Mouse (Mus musculus): ENCODE data around the gene Atp5j. TPM values are rescaled to one million over a fixed set of nuclear protein-coding genes. Genes with fewer than 3 reads are reported as not detected.

Atp5j gene
- 937 and 941 TPM in 2 replicates for polyA plus RNA-seq (2014; fragmentation: Nextera tagmentation; extraction: Ambion mirVana)

DNA sequence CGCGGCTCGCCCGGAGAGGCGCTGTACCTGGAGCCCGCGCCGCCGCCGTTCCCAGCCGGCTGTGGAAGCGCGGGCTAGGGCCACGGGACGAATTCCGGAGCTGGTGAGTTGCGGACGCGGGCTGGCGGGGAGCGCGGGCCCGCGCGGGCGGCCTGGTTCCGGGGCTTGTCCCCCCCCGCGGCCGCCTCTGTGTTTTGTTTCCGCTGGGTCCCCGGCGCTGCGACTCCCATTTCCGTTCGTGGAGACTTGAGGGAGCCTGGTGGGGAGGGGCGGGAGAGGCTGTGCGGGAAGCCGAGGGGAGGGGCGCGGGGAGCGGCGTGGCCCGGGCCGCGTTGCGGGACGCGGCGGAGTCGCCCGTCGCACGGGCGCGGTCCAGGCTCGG lies at the start of gene Atp5j:
Atp5j (minus strand) TSS at position 185 of the 382 bp plus-strand sequence.
- ATAC-seq (ENCODE audit: insufficient number of reproducible peaks, low FRiP score, low TSS enrichment, low read depth) (peak; percentile 67), DNase-seq (ENCODE audit: low spot score) (peak; percentile 85)
- Histone ChIP-seq H3K27ac (replicated peaks; ENCODE audit: low read depth, low read length) (peak within 1 kb of the TSS; percentile 95), H3K4me2 (ENCODE audit: low read depth, severe bottlenecking) (peak within 1 kb of the TSS; percentile 73), H3K4me1 (ENCODE audit: control insufficient read depth, insufficient read depth, low read length) (0 out of 2 replicates have a peak, but pooled peaks cover 3% of the 10 kb centered on the region), H3K36me3 (ENCODE audit: control insufficient read depth, insufficient read depth, low read length) (peaks cover 10% of the 10 kb centered on the region), H3K27me3 (ENCODE audit: control insufficient read depth, insufficient read depth, low read length) (no peaks in the 10 kb centered on the region), H3K4me3 (ENCODE audit: low read depth, low read length) (peak within 1 kb of the TSS; percentile 93), H3K9me3 (ENCODE audit: control insufficient read depth, low read length) (no peaks in the 10 kb centered on the region), H3K9ac (ENCODE audit: low read length) (peak within 1 kb of the TSS; percentile 99)
- under 1% methylated on average over 44 of the region's 57 CpGs for WGBS

DNA sequence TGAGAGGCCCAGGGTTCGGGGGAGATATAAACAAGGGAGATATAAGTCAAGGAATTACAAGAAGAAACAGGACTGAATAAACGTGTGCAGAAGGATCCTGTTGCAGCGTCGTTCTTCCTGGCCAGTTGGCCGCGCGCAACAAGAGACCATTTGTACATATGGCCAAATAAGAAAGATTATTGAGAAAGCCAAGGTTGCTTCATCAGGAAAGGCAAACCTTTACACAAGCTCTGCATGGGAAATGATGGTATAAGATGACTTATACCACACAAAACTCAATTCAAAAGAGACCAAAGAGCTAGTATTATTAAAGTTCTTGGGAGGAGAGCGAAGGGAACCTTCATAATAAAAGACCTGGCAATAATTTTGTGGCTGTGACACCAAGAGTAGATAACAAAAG lies 49.1 kb upstream of the Atp5j start:
- H3K4me2 ChIP-seq (ENCODE audit: low read depth, severe bottlenecking): no peak overlapping the region

DNA sequence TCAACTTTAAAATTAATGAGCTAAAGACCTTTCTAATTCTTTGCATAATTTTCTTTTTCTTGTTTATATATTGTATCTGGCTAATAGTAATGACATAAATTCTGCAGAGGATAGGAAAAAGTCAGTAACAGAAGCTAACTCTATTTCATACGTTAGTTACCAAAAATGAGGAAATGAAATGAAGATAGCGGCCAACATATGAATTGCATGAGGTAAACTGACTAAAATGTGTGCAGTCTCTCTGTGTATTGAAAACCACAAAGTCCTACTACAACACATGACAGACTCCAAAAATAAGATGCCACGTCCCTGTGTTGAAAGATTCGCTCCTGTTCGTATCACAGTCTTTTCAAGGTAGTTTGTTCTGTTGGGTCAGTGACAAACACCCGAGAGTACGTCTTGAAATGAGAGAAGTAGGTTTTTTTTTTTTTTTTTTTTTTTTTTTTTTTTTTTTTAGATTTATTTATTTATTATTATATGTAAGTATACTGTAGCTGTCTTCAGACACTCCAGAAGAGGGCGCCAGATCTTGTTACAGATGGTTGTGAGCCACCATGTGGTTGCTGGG lies 46.4 kb upstream of the Atp5j start:
- no peak overlapping the region for H3K4me2 ChIP-seq (ENCODE audit: low read depth, severe bottlenecking)
- no peak overlapping the region for H3K4me3 ChIP-seq (ENCODE audit: low read depth, low read length)
- H3K9me3 ChIP-seq (ENCODE audit: control insufficient read depth, low read length): no peaks in the 10 kb centered on the region
- ATAC-seq (ENCODE audit: insufficient number of reproducible peaks, low FRiP score, low TSS enrichment, low read depth) (no peak), DNase-seq (ENCODE audit: low spot score) (no peak)
- H3K36me3 ChIP-seq (ENCODE audit: control insufficient read depth, insufficient read depth, low read length): no peaks in the 10 kb centered on the region
- no peak overlapping the region for H3K27ac ChIP-seq (replicated peaks; ENCODE audit: low read depth, low read length)
- no peaks in the 10 kb centered on the region for H3K4me1 ChIP-seq (ENCODE audit: control insufficient read depth, insufficient read depth, low read length)
- no peak overlapping the region for H3K9ac ChIP-seq (ENCODE audit: low read length)
- H3K27me3 ChIP-seq (ENCODE audit: control insufficient read depth, insufficient read depth, low read length): no peaks in the 10 kb centered on the region
- WGBS: 84% methylated on average over 8 of the region's 8 CpGs

More for the DNA sequence above, 49.1 kb upstream of the Atp5j start:
- Histone ChIP-seq H3K4me3 (ENCODE audit: low read depth, low read length) (no peak overlapping the region), H3K9ac (ENCODE audit: low read length) (no peak overlapping the region), H3K4me1 (ENCODE audit: control insufficient read depth, insufficient read depth, low read length) (no peaks in the 10 kb centered on the region), H3K27me3 (ENCODE audit: control insufficient read depth, insufficient read depth, low read length) (no peaks in the 10 kb centered on the region), H3K36me3 (ENCODE audit: control insufficient read depth, insufficient read depth, low read length) (no peaks in the 10 kb centered on the region), H3K9me3 (ENCODE audit: control insufficient read depth, low read length) (no peaks in the 10 kb centered on the region), H3K27ac (replicated peaks; ENCODE audit: low read depth, low read length) (no peak overlapping the region)
- WGBS: 89% methylated on average over 8 of the region's 8 CpGs
- ATAC-seq (ENCODE audit: insufficient number of reproducible peaks, low FRiP score, low TSS enrichment, low read depth) (no peak), DNase-seq (ENCODE audit: low spot score) (no peak)

DNA sequence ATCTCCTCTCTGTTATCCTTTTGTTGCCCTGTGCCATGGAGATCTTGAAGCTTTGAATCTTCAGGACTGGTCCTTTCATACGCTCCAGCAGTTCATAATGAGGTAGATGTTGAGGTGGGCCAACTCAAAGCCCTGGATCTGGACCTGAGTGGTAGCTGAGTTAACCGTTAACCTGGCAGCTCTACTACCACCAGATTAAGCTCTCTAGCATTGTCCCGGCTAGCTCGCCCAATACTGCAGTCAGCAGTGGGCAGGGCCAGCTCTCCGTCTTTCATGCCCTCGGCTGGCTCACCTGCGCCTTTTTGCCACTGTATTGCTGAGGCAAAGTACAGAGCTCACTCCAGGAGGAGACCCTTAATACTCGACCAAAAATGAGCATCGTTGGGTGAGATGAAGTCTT lies 45.7 kb upstream of the Atp5j start:
- no peaks in the 10 kb centered on the region for H3K36me3 ChIP-seq (ENCODE audit: control insufficient read depth, insufficient read depth, low read length)
- H3K9ac ChIP-seq (ENCODE audit: low read length): no peak overlapping the region
- DNase-seq (ENCODE audit: low spot score): no peak
- 92% methylated on average over 9 of the region's 9 CpGs for WGBS
- H3K27me3 ChIP-seq (ENCODE audit: control insufficient read depth, insufficient read depth, low read length): no peaks in the 10 kb centered on the region
- no peak for ATAC-seq (ENCODE audit: insufficient number of reproducible peaks, low FRiP score, low TSS enrichment, low read depth)
- H3K27ac ChIP-seq (replicated peaks; ENCODE audit: low read depth, low read length): no peak overlapping the region
- no peak overlapping the region for H3K4me2 ChIP-seq (ENCODE audit: low read depth, severe bottlenecking)
- no peaks in the 10 kb centered on the region for H3K4me1 ChIP-seq (ENCODE audit: control insufficient read depth, insufficient read depth, low read length)
- H3K4me3 ChIP-seq (ENCODE audit: low read depth, low read length): no peak overlapping the region
- H3K9me3 ChIP-seq (ENCODE audit: control insufficient read depth, low read length): no peaks in the 10 kb centered on the region

DNA sequence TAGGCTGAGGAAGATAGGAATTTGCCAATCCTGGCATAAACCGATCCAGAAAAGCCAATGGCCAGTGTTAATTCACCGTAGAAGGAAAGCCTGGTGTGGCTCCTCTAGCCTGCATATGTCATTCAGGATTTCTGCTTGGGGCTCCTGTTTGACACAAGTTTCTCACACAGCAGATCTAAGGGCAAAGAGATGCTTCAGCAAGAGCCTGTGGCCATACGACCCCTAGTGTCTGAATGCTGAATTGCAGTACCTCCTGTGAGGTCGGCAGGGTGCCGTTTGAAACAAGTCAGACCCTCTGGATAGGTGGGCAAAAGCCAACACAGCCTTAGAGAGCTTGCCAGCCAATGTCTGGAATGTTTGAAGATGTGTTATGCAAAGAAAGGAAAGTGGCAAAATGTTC lies 43.7 kb upstream of the Atp5j start:
- no peaks in the 10 kb centered on the region for H3K4me1 ChIP-seq (ENCODE audit: control insufficient read depth, insufficient read depth, low read length)
- WGBS: 30% methylated on average over 5 of the region's 5 CpGs
- H3K9me3 ChIP-seq (ENCODE audit: control insufficient read depth, low read length): no peaks in the 10 kb centered on the region
- no peak overlapping the region for H3K4me3 ChIP-seq (ENCODE audit: low read depth, low read length)
- H3K27ac ChIP-seq (replicated peaks; ENCODE audit: low read depth, low read length): no peak overlapping the region
- no peak overlapping the region for H3K4me2 ChIP-seq (ENCODE audit: low read depth, severe bottlenecking)
- no peak overlapping the region for H3K9ac ChIP-seq (ENCODE audit: low read length)
- 0 out of 2 replicates have a peak, but pooled peaks have one; percentile 17 for ATAC-seq (ENCODE audit: insufficient number of reproducible peaks, low FRiP score, low TSS enrichment, low read depth)
- no peaks in the 10 kb centered on the region for H3K36me3 ChIP-seq (ENCODE audit: control insufficient read depth, insufficient read depth, low read length)
- peak; percentile 82 for DNase-seq (ENCODE audit: low spot score)
- H3K27me3 ChIP-seq (ENCODE audit: control insufficient read depth, insufficient read depth, low read length): no peaks in the 10 kb centered on the region

DNA sequence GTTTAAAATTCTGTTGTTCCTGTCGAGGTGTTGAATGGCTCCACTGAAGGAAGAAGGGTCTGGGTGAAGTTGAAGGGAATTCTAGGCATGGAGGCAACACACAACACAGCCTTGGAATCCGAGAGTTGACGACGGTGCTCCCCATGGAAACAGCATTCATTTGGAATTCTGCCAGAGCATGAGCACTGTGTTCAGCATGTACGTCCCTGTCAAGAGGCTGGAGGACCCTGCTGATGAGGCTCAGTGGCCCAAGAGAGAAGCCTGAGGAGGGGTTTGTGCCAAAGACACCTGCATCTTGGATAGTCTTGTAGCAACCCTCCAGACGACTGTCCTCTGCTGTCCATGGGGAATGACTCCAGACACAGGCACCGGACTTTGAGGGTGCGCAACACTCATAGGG lies 40.7 kb upstream of the Atp5j start:
- H3K27me3 ChIP-seq (ENCODE audit: control insufficient read depth, insufficient read depth, low read length): no peaks in the 10 kb centered on the region
- H3K4me1 ChIP-seq (ENCODE audit: control insufficient read depth, insufficient read depth, low read length): no peaks in the 10 kb centered on the region
- H3K36me3 ChIP-seq (ENCODE audit: control insufficient read depth, insufficient read depth, low read length): no peaks in the 10 kb centered on the region
- WGBS: 81% methylated on average over 8 of the region's 8 CpGs
- no peak overlapping the region for H3K27ac ChIP-seq (replicated peaks; ENCODE audit: low read depth, low read length)
- ATAC-seq (ENCODE audit: insufficient number of reproducible peaks, low FRiP score, low TSS enrichment, low read depth) (no peak), DNase-seq (ENCODE audit: low spot score) (no peak)
- no peaks in the 10 kb centered on the region for H3K9me3 ChIP-seq (ENCODE audit: control insufficient read depth, low read length)
- H3K4me3 ChIP-seq (ENCODE audit: low read depth, low read length): no peak overlapping the region
- H3K4me2 ChIP-seq (ENCODE audit: low read depth, severe bottlenecking): no peak overlapping the region
- H3K9ac ChIP-seq (ENCODE audit: low read length): no peak overlapping the region

DNA sequence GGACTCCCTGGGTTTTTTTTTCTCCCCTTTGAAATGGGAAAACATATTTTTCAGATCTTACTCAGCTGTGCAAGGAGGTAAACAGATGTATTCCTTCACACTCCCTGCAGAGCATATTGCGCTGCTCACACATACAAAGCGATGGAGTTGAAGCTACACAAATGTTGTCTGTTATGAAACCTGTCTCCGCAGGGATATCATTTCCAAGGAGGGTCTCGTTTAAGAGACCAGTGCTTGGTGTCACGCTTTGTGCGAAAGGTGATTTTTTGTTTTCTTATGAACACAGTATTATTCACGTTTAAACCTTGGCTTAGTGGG lies 40.3 kb upstream of the Atp5j start:
- H3K4me2 ChIP-seq (ENCODE audit: low read depth, severe bottlenecking): no peak overlapping the region
- WGBS: 95% methylated on average over 7 of the region's 7 CpGs
- no peak overlapping the region for H3K9ac ChIP-seq (ENCODE audit: low read length)
- no peak overlapping the region for H3K27ac ChIP-seq (replicated peaks; ENCODE audit: low read depth, low read length)
- no peaks in the 10 kb centered on the region for H3K4me1 ChIP-seq (ENCODE audit: control insufficient read depth, insufficient read depth, low read length)
- H3K36me3 ChIP-seq (ENCODE audit: control insufficient read depth, insufficient read depth, low read length): no peaks in the 10 kb centered on the region
- no peak for DNase-seq (ENCODE audit: low spot score)
- H3K4me3 ChIP-seq (ENCODE audit: low read depth, low read length): no peak overlapping the region
- no peaks in the 10 kb centered on the region for H3K27me3 ChIP-seq (ENCODE audit: control insufficient read depth, insufficient read depth, low read length)
- no peaks in the 10 kb centered on the region for H3K9me3 ChIP-seq (ENCODE audit: control insufficient read depth, low read length)
- ATAC-seq (ENCODE audit: insufficient number of reproducible peaks, low FRiP score, low TSS enrichment, low read depth): no peak

DNA sequence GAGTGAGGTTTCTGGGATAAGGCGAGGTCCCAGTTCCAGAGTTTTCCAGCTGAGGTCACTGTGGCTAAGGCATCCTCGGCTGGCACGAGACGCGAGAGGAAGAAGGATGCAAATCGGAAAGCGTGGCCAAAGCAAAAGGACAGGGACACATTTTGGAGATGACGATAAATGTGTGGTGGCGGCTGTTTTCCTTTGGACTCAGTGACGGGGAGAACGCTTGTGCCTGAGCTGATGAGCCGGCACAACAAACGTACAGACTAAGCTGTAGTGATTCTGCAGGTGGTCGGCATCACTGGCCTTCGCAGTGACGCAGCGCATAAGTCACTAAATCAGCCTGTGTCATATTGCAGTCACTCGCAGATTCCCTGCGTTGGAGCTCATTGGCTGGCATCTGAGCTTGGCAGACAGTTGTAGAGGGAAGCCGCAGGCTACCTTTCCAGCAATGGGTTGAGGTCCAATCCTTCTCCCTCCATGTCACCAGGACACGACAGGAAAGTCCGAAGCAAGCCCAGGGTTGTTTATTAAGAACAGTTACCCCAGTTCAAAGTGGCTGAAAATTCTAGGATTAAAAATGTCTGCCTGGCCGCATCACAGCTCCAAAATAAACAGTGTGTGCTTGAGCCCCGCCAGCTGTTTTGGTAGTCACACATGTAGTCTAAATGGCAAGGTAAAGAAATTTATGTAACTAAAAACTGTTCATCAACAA lies 39.7 kb upstream of the Atp5j start:
- Histone ChIP-seq H3K27ac (replicated peaks; ENCODE audit: low read depth, low read length) (no peak overlapping the region), H3K4me2 (ENCODE audit: low read depth, severe bottlenecking) (no peak overlapping the region), H3K9ac (ENCODE audit: low read length) (no peak overlapping the region), H3K36me3 (ENCODE audit: control insufficient read depth, insufficient read depth, low read length) (no peaks in the 10 kb centered on the region), H3K27me3 (ENCODE audit: control insufficient read depth, insufficient read depth, low read length) (no peaks in the 10 kb centered on the region), H3K9me3 (ENCODE audit: control insufficient read depth, low read length) (no peaks in the 10 kb centered on the region), H3K4me1 (ENCODE audit: control insufficient read depth, insufficient read depth, low read length) (no peaks in the 10 kb centered on the region), H3K4me3 (ENCODE audit: low read depth, low read length) (no peak overlapping the region)
- DNase-seq (ENCODE audit: low spot score) (no peak), ATAC-seq (ENCODE audit: insufficient number of reproducible peaks, low FRiP score, low TSS enrichment, low read depth) (no peak)
- WGBS: 83% methylated on average over 24 of the region's 24 CpGs

DNA sequence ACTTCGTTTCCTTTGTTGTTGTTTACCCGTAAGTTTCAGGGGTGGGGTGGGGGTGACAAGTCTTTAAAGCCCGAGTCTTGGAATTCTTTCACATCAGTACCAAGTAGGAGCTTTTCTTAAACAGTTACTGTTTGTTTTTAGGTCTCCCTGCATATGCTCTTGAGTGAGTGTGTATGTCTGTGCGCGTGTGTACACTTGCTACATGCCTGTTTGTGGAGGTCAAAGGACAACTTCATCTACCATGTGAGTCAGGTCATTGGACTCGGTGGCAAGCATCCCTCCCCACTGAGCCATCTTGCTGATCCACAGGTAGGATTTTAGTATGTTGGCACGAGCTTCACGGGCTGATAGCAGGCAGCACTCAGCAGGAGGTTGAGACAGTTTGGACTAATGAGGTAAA lies 38.4 kb upstream of the Atp5j start:
- DNase-seq (ENCODE audit: low spot score): no peak
- no peak overlapping the region for H3K9ac ChIP-seq (ENCODE audit: low read length)
- H3K4me2 ChIP-seq (ENCODE audit: low read depth, severe bottlenecking): no peak overlapping the region
- H3K27ac ChIP-seq (replicated peaks; ENCODE audit: low read depth, low read length): no peak overlapping the region
- H3K27me3 ChIP-seq (ENCODE audit: control insufficient read depth, insufficient read depth, low read length): no peaks in the 10 kb centered on the region
- no peak overlapping the region for H3K4me3 ChIP-seq (ENCODE audit: low read depth, low read length)
- ATAC-seq (ENCODE audit: insufficient number of reproducible peaks, low FRiP score, low TSS enrichment, low read depth): no peak
- H3K4me1 ChIP-seq (ENCODE audit: control insufficient read depth, insufficient read depth, low read length): no peaks in the 10 kb centered on the region
- WGBS: 77% methylated on average over 8 of the region's 8 CpGs
- no peaks in the 10 kb centered on the region for H3K9me3 ChIP-seq (ENCODE audit: control insufficient read depth, low read length)
- H3K36me3 ChIP-seq (ENCODE audit: control insufficient read depth, insufficient read depth, low read length): no peaks in the 10 kb centered on the region
